Mouse (Mus musculus) midbrain, embryonic 12.5 days (tissue): ENCODE measurements around the gene Alg10b. TPM values are rescaled to one million over a fixed set of nuclear protein-coding genes. Genes with fewer than 3 reads are reported as not detected.
"Not testable (repeated sequence)": the region's sequence is repeated elsewhere in the genome, so short reads cannot be mapped to it uniquely, and the experiment has no call there.

ENCODE experiments used
- ATAC-seq: fragments of 200-750 bp; cut with Nextera tagmentation; 2 replicates; pipeline ENCODE4 v1.8.0; 2017; ENCODE audit warnings: low read depth, moderate TSS enrichment, moderate library complexity; ENCODE audit not compliant: low FRiP score
- H3K27ac ChIP-seq: fragments of 300-500 bp; sonication (generic); replicated peaks from 2 replicates; pipeline ENCODE4 v1.5.1; 2016; ENCODE audit warnings: mild to moderate bottlenecking
- H3K27me3 ChIP-seq: fragments of 300-500 bp; sonication (generic); 2 replicates; pipeline ENCODE4 v1.6.1; 2016; ENCODE audit warnings: mild to moderate bottlenecking
- H3K36me3 ChIP-seq: fragments of 300-500 bp; sonication (generic); 2 replicates; pipeline ENCODE4 v1.6.1; 2016
- H3K4me1 ChIP-seq: fragments of 300-500 bp; sonication (generic); 2 replicates; pipeline ENCODE4 v1.6.1; 2016
- H3K4me2 ChIP-seq: fragments of 300-500 bp; sonication (generic); replicated peaks from 2 replicates; pipeline ENCODE4 v1.6.1; 2016; ENCODE audit warnings: mild to moderate bottlenecking, moderate library complexity
- H3K4me3 ChIP-seq: fragments of 300-500 bp; sonication (generic); 2 replicates; pipeline ENCODE4 v1.5.1; 2016; ENCODE audit warnings: mild to moderate bottlenecking
- H3K9ac ChIP-seq: fragments of 300-500 bp; sonication (generic); replicated peaks from 2 replicates; pipeline ENCODE4 v1.6.1; 2016; ENCODE audit warnings: mild to moderate bottlenecking, moderate library complexity
- H3K9me3 ChIP-seq: fragments of 300-500 bp; sonication (generic); 2 replicates; pipeline ENCODE4 v1.6.1; 2016; ENCODE audit warnings: mild to moderate bottlenecking
- whole genome bisulfite sequencing: fragments of 180-500 bp; shearing (Covaris S2); methylation state at CpG from one replicate; pipeline ENCODE4 v1.1.7; 2016; 5-methylcytosine and 5-hydroxymethylcytosine counted together
- polyA plus RNA-seq: library from polyadenylated mRNA; unstranded; fragments of >200 nt; fragmentation: Nextera tagmentation; extraction: Ambion mirVana; gene quantifications from 2 replicates; pipeline ENCODE4 v1.2.1, GENCODE M21; 2016

Gene Alg10b
- 51.8 and 56.5 TPM in 2 replicates for polyA plus RNA-seq

- Histone ChIP-seq H3K27ac (peak within 1 kb of the TSS; percentile 82), H3K9ac (peak within 1 kb of the TSS; percentile 90), H3K27me3 (no peaks in the 10 kb centered on the region; the same call in 1 of the 2 replicates), H3K4me2 (peak within 1 kb of the TSS; percentile 71), H3K9me3 (no peaks in the 10 kb centered on the region), H3K4me1 (peaks cover 14% of the 10 kb centered on the region), H3K36me3 (peaks cover 31% of the 10 kb centered on the region), H3K4me3 (peak within 1 kb of the TSS; percentile 84)
- ATAC-seq, result peak; percentile 100
- WGBS, result under 1% methylated on average over 53 of the region's 59 CpGs
Measured at GRCm38 (mm10) chr15:90223969-90224750, at the start of gene Alg10b. Gene Alg10b (plus strand): TSS chr15:90224311.

GRCm38 (mm10) chr15:90183108-90183507 lies 41.0 kb upstream of the Alg10b start:
- H3K36me3 ChIP-seq, H3K9ac ChIP-seq, H3K27ac ChIP-seq, H3K4me2 ChIP-seq, H3K4me3 ChIP-seq, H3K4me1 ChIP-seq, H3K27me3 ChIP-seq, H3K9me3 ChIP-seq, ATAC-seq: not testable (repeated sequence)
- WGBS, result 60% methylated on average over 8 of the region's 8 CpGs

- no peak for ATAC-seq
- Histone ChIP-seq H3K27me3 (no peaks in the 10 kb centered on the region), H3K36me3 (no peaks in the 10 kb centered on the region), H3K9ac (no peak overlapping the region), H3K4me1 (no peaks in the 10 kb centered on the region), H3K4me2 (no peak overlapping the region), H3K9me3 (no peaks in the 10 kb centered on the region), H3K27ac (no peak overlapping the region), H3K4me3 (no peak overlapping the region)
- 90% methylated on average over 6 of the region's 6 CpGs for WGBS
Measured at GRCm38 (mm10) chr15:90183511-90183910, 40.6 kb upstream of the Alg10b start.

GRCm38 (mm10) chr15:90184743-90185142 lies 39.4 kb upstream of the Alg10b start:
- no peaks in the 10 kb centered on the region for H3K4me1 ChIP-seq
- H3K4me3 ChIP-seq, result no peak overlapping the region
- H3K9me3 ChIP-seq, result no peaks in the 10 kb centered on the region
- no peak overlapping the region for H3K9ac ChIP-seq
- 97% methylated on average over 3 of the region's 3 CpGs for WGBS
- no peak for ATAC-seq
- no peak overlapping the region for H3K4me2 ChIP-seq
- no peaks in the 10 kb centered on the region for H3K36me3 ChIP-seq
- no peak overlapping the region for H3K27ac ChIP-seq
- H3K27me3 ChIP-seq, result no peaks in the 10 kb centered on the region

- Histone ChIP-seq H3K9me3 (no peaks in the 10 kb centered on the region), H3K27me3 (no peaks in the 10 kb centered on the region), H3K27ac (no peak overlapping the region), H3K4me2 (no peak overlapping the region), H3K4me1 (no peaks in the 10 kb centered on the region), H3K4me3 (no peak overlapping the region), H3K36me3 (no peaks in the 10 kb centered on the region), H3K9ac (no peak overlapping the region)
- no peak for ATAC-seq
- 92% methylated on average over 9 of the region's 9 CpGs for WGBS
Measured at GRCm38 (mm10) chr15:90189477-90189876, 34.6 kb upstream of the Alg10b start.

- no peak overlapping the region for H3K9ac ChIP-seq
- no peak overlapping the region for H3K4me2 ChIP-seq
- no peaks in the 10 kb centered on the region for H3K36me3 ChIP-seq
- no peaks in the 10 kb centered on the region for H3K4me1 ChIP-seq
- no peaks in the 10 kb centered on the region for H3K9me3 ChIP-seq
- H3K27ac ChIP-seq, result no peak overlapping the region
- H3K27me3 ChIP-seq, result no peaks in the 10 kb centered on the region
- H3K4me3 ChIP-seq, result no peak overlapping the region
- 84% methylated on average over 8 of the region's 8 CpGs for WGBS
- no peak for ATAC-seq
Measured at GRCm38 (mm10) chr15:90213946-90214345, 10.2 kb upstream of the Alg10b start.

- Histone ChIP-seq H3K4me3 (no peak overlapping the region), H3K4me1 (no peaks in the 10 kb centered on the region), H3K9me3 (no peaks in the 10 kb centered on the region), H3K27me3 (no peaks in the 10 kb centered on the region), H3K36me3 (no peaks in the 10 kb centered on the region), H3K27ac (no peak overlapping the region), H3K4me2 (no peak overlapping the region), H3K9ac (no peak overlapping the region)
- no peak for ATAC-seq
- 15% methylated on average over 6 of the region's 6 CpGs for WGBS
Measured at GRCm38 (mm10) chr15:90214913-90215312, 9.2 kb upstream of the Alg10b start.

- peak overlapping the region; percentile 90 for H3K9ac ChIP-seq
- H3K4me2 ChIP-seq, result peak overlapping the region; percentile 71
- no peak for ATAC-seq
- peaks cover 40% of the 10 kb centered on the region for H3K36me3 ChIP-seq
- no peaks in the 10 kb centered on the region for H3K9me3 ChIP-seq
- peaks cover 14% of the 10 kb centered on the region for H3K4me1 ChIP-seq
- H3K4me3 ChIP-seq, result peak overlapping the region; percentile 84
- H3K27ac ChIP-seq, result no peak overlapping the region
- 73% methylated on average over 4 of the region's 4 CpGs for WGBS
- H3K27me3 ChIP-seq, result no peaks in the 10 kb centered on the region; the same call in 1 of the 2 replicates
Measured at GRCm38 (mm10) chr15:90225058-90225575, 1.0 kb downstream of the Alg10b start.

GRCm38 (mm10) chr15:90237657-90238056 lies 13.5 kb downstream of the Alg10b start:
- peaks cover 12% of the 10 kb centered on the region for H3K36me3 ChIP-seq
- ATAC-seq, result no peak
- 44% methylated on average over 2 of the region's 2 CpGs for WGBS
- no peaks in the 10 kb centered on the region for H3K9me3 ChIP-seq
- no peak overlapping the region for H3K4me3 ChIP-seq
- H3K4me1 ChIP-seq, result no peaks in the 10 kb centered on the region
- H3K27me3 ChIP-seq, result no peaks in the 10 kb centered on the region
- H3K27ac ChIP-seq, result no peak overlapping the region
- H3K9ac ChIP-seq, result no peak overlapping the region
- H3K4me2 ChIP-seq, result no peak overlapping the region

- 85% methylated on average over 5 of the region's 5 CpGs for WGBS
- H3K36me3 ChIP-seq, result no peaks in the 10 kb centered on the region
- 0 out of 2 replicates have a peak, but pooled peaks cover under 1% of the 10 kb centered on the region for H3K27me3 ChIP-seq
- no peak overlapping the region for H3K27ac ChIP-seq
- no peak overlapping the region for H3K9ac ChIP-seq
- no peaks in the 10 kb centered on the region for H3K9me3 ChIP-seq
- H3K4me1 ChIP-seq, result no peaks in the 10 kb centered on the region
- H3K4me3 ChIP-seq, result no peak overlapping the region
- no peak for ATAC-seq
- H3K4me2 ChIP-seq, result no peak overlapping the region
Measured at GRCm38 (mm10) chr15:90244081-90244480, 20.0 kb downstream of the Alg10b start.

GRCm38 (mm10) chr15:90249694-90250093 lies 25.6 kb downstream of the Alg10b start:
- 0 out of 2 replicates have a peak, but pooled peaks cover 3% of the 10 kb centered on the region for H3K27me3 ChIP-seq
- no peak overlapping the region for H3K27ac ChIP-seq
- WGBS, result 53% methylated on average over 3 of the region's 3 CpGs
- H3K4me3 ChIP-seq, result no peak overlapping the region
- H3K9ac ChIP-seq, result no peak overlapping the region
- no peak overlapping the region for H3K4me2 ChIP-seq
- H3K9me3 ChIP-seq, result no peaks in the 10 kb centered on the region
- H3K36me3 ChIP-seq, result no peaks in the 10 kb centered on the region
- no peaks in the 10 kb centered on the region for H3K4me1 ChIP-seq
- no peak for ATAC-seq

- no peaks in the 10 kb centered on the region for H3K4me1 ChIP-seq
- no peak overlapping the region for H3K27ac ChIP-seq
- no peak overlapping the region for H3K9ac ChIP-seq
- no peaks in the 10 kb centered on the region for H3K27me3 ChIP-seq
- H3K36me3 ChIP-seq, result no peaks in the 10 kb centered on the region
- no peak overlapping the region for H3K4me3 ChIP-seq
- 90% methylated on average over 7 of the region's 7 CpGs for WGBS
- ATAC-seq, result no peak
- H3K4me2 ChIP-seq, result no peak overlapping the region
- H3K9me3 ChIP-seq, result no peaks in the 10 kb centered on the region
Measured at GRCm38 (mm10) chr15:90282876-90283275, 58.8 kb downstream of the Alg10b start.
